Mouse (Mus musculus) CH12.LX (cell line): Measurements from ENCODE around the gene Med26. TPM values are rescaled to one million over a fixed set of nuclear protein-coding genes. Genes with fewer than 3 reads are reported as not detected.

Experiments used
- DNase-seq: peaks from one replicate; pipeline ENCODE4 v3.0.0-alpha.2; 2013; ENCODE audit errors: extremely low read depth
- H3K27ac ChIP-seq: 2 replicates; pipeline ENCODE4 v1.5.1; 2012; ENCODE audit warnings: low read depth, mild to moderate bottlenecking, control low read depth, moderate library complexity; ENCODE audit not compliant: insufficient read depth
- H3K27me3 ChIP-seq: replicated peaks from 2 replicates; pipeline ENCODE3; 2012; ENCODE audit warnings: inconsistent platforms
- H3K36me3 ChIP-seq, 2 experiments: replicated peaks in 1 of 2; 2 replicates each; pipeline versions ENCODE3 to v1.6.1; 2012; ENCODE audit warnings: inconsistent platforms in 1 of 2, low read length in 1 of 2, mild to moderate bottlenecking in 1 of 2, mixed read lengths in 1 of 2, moderate library complexity in 1 of 2; ENCODE audit not compliant: control insufficient read depth in 1 of 2, insufficient read depth in 1 of 2
- H3K4me1 ChIP-seq, 2 experiments: 2 replicates each; pipeline ENCODE4 v1.6.1; 2012; ENCODE audit warnings: inconsistent platforms in 1 of 2, moderate library complexity in 1 of 2; ENCODE audit not compliant: insufficient read depth in 2 of 2, control insufficient read depth in 1 of 2
- H3K4me2 ChIP-seq: 2 replicates; pipeline ENCODE4 v1.6.1; 2012; ENCODE audit warnings: low read depth, mild to moderate bottlenecking, control low read depth; ENCODE audit not compliant: poor library complexity, insufficient read depth, severe bottlenecking
- H3K4me3 ChIP-seq, 3 experiments: fragments of 150-350 bp in 1 of 3; sonication (generic) in 1 of 3; replicated peaks in 1 of 3; 2 replicates each; pipeline versions ENCODE3 to v1.5.1; 2011 to 2012; ENCODE audit warnings: low read depth in 2 of 3, low read length in 2 of 3, mild to moderate bottlenecking in 2 of 3, moderate library complexity in 2 of 3, control low read depth in 1 of 3, improper control_type of control experiment in 1 of 3, inconsistent platforms in 1 of 3, mixed read lengths in 1 of 3; ENCODE audit not compliant: poor library complexity in 1 of 3
- H3K79me2 ChIP-seq: replicated peaks from 2 replicates; pipeline ENCODE4 v1.6.1; 2012; ENCODE audit warnings: mild to moderate bottlenecking, moderate library complexity; ENCODE audit not compliant: control insufficient read depth, poor library complexity, insufficient read depth, severe bottlenecking; ENCODE audit errors: extremely low read depth
- H3K9ac ChIP-seq: 2 replicates; pipeline ENCODE4 v1.6.1; 2012; ENCODE audit warnings: low read depth, mild to moderate bottlenecking, control low read depth, moderate library complexity; ENCODE audit not compliant: insufficient read depth
- H3K9me3 ChIP-seq: replicated peaks from 2 replicates; pipeline ENCODE3; 2012; ENCODE audit warnings: low read length, inconsistent platforms, mixed read lengths
- CHD1 ChIP-seq: IDR thresholded peaks from 2 replicates; pipeline ENCODE4 v1.6.1; 2012; ENCODE audit warnings: low read depth, low read length, improper control_type of control experiment, inconsistent platforms
- CHD2 ChIP-seq: IDR thresholded peaks from 2 replicates; pipeline ENCODE4 v1.6.1; 2011; ENCODE audit warnings: low read length, improper control_type of control experiment
- EP300 ChIP-seq: IDR thresholded peaks from 2 replicates; pipeline ENCODE4 v1.6.1; 2011; ENCODE audit warnings: low read length, improper control_type of control experiment
- GABPA ChIP-seq: IDR thresholded peaks from 2 replicates; pipeline ENCODE4 v1.6.1; 2012; ENCODE audit warnings: low read depth, low read length, improper control_type of control experiment, inconsistent platforms; ENCODE audit not compliant: insufficient replicate concordance
- HCFC1 ChIP-seq: IDR thresholded peaks from 2 replicates; pipeline ENCODE4 v1.6.1; 2012; ENCODE audit warnings: low read depth, mild to moderate bottlenecking, inconsistent platforms, low read length, improper control_type of control experiment
- IRF4 ChIP-seq: IDR thresholded peaks from 2 replicates; pipeline ENCODE4 v1.6.1; 2014; ENCODE audit warnings: low read depth, mild to moderate bottlenecking, inconsistent platforms, low read length, improper control_type of control experiment
- JUND ChIP-seq: conservative IDR thresholded peaks from 2 replicates; pipeline ENCODE4 v1.6.1; 2011; ENCODE audit warnings: low read depth, low read length, improper control_type of control experiment
- KAT2A ChIP-seq: IDR thresholded peaks from 2 replicates; pipeline ENCODE4 v1.6.1; 2012; ENCODE audit warnings: low read length, improper control_type of control experiment, inconsistent platforms; ENCODE audit not compliant: insufficient replicate concordance
- MAX ChIP-seq: IDR thresholded peaks from 2 replicates; pipeline ENCODE4 v1.6.1; 2011; ENCODE audit warnings: low read length, improper control_type of control experiment
- MAZ ChIP-seq: IDR thresholded peaks from 2 replicates; pipeline ENCODE4 v1.6.1; 2012; ENCODE audit warnings: low read depth, mild to moderate bottlenecking, inconsistent platforms, low read length, improper control_type of control experiment, moderate library complexity
- MEF2A ChIP-seq: IDR thresholded peaks from 2 replicates; pipeline ENCODE4 v1.6.1; 2014; ENCODE audit warnings: low read depth, mild to moderate bottlenecking, inconsistent platforms, low read length, improper control_type of control experiment, borderline replicate concordance
- MYC ChIP-seq: IDR thresholded peaks from 2 replicates; pipeline ENCODE4 v1.6.1; 2011; ENCODE audit warnings: low read depth, mild to moderate bottlenecking, improper control_type of control experiment, low read length
- NELFE ChIP-seq: IDR thresholded peaks from 2 replicates; pipeline ENCODE4 v1.6.1; 2011; ENCODE audit warnings: low read depth, low read length, improper control_type of control experiment
- PAX5 ChIP-seq: IDR thresholded peaks from 2 replicates; pipeline ENCODE4 v1.6.1; 2012; ENCODE audit warnings: low read length, inconsistent platforms, mixed read lengths
- POLR2A ChIP-seq: IDR thresholded peaks from 2 replicates; pipeline ENCODE4 v1.6.1; 2011; ENCODE audit warnings: low read depth, mild to moderate bottlenecking, improper control_type of control experiment, low read length
- TCF12 ChIP-seq: IDR thresholded peaks from 2 replicates; pipeline ENCODE4 v1.6.1; 2014; ENCODE audit warnings: low read depth, mild to moderate bottlenecking, inconsistent platforms, low read length, improper control_type of control experiment
- USF2 ChIP-seq: conservative IDR thresholded peaks from 2 replicates; pipeline ENCODE4 v1.6.1; 2011; ENCODE audit warnings: low read depth, low read length, improper control_type of control experiment
- ZKSCAN1 ChIP-seq: IDR thresholded peaks from 2 replicates; pipeline ENCODE4 v1.6.1; 2012; ENCODE audit warnings: low read depth, inconsistent platforms, low read length, improper control_type of control experiment, borderline replicate concordance
- ZMIZ1 ChIP-seq: IDR thresholded peaks from 2 replicates; pipeline ENCODE4 v1.6.1; 2012; ENCODE audit warnings: low read depth, mild to moderate bottlenecking, inconsistent platforms, low read length, improper control_type of control experiment
- ZNF384 ChIP-seq: IDR thresholded peaks from 2 replicates; pipeline ENCODE4 v1.6.1; 2012; ENCODE audit warnings: low read depth, low read length, improper control_type of control experiment, inconsistent platforms
- dilution Hi-C: fragments of 300-500 bp; cut with MboI; formaldehyde crosslinking; loops from 2 replicates; pipeline ENCODE4 v1.14.3; 2020; ENCODE audit warnings: low sequenced_read_pairs; ENCODE audit not compliant: extremely low pct_unique_long_range_greater_than_20kb, extremely low pct_ligation_motif_present
- in situ Hi-C: fragments of 300-500 bp; cut with MboI; formaldehyde crosslinking; loops from 3 replicates; pipeline ENCODE4 v1.14.3; 2019; ENCODE audit warnings: low sequenced_read_pairs, low pct_ligation_motif_present, low pct_unique_long_range_greater_than_20kb, mixed read lengths
- polyA plus RNA-seq: library from polyadenylated mRNA; unstranded; fragments of >175 nt; gene quantifications from 2 replicates; pipeline ENCODE4 v1.2.1, GENCODE M21; 2012; ENCODE audit warnings: low read depth; ENCODE audit not compliant: insufficient read length
- total RNA-seq, 2 experiments: library from RNA; depleted of rRNA; stranded (reverse); fragments of 300-350 nt in 1 of 2; fragments of >200 nt in 1 of 2; gene quantifications; 2 replicates each; pipeline ENCODE4 v1.2.3; 2012 to 2014

Gene Med26
- total and polyA plus RNA-seq, 3 experiments: 8.7 to 12.9 (median 9.7) TPM

- H3K4me3 ChIP-seq: no peak overlapping the region
- no peak for DNase-seq
- peaks cover 2% of the 10 kb centered on the region for H3K9me3 ChIP-seq
- H3K9ac ChIP-seq: no peak overlapping the region
- dilution Hi-C loops (no loop called here), in situ Hi-C loops (no loop called here)
- H3K27me3 ChIP-seq: no peaks in the 10 kb centered on the region
- TF ChIP-seq MAZ: no peak
- TF ChIP-seq KAT2A: no peak
- no peak for TF ChIP-seq USF2
- no peak for TF ChIP-seq ZNF384
- no peak for TF ChIP-seq EP300
- no peak for TF ChIP-seq GABPA
- TF ChIP-seq CHD1: no peak
- no peak for TF ChIP-seq POLR2A
- no peak for TF ChIP-seq TCF12
- TF ChIP-seq ZMIZ1: no peak
- TF ChIP-seq MYC: no peak
- no peak overlapping the region for H3K27ac ChIP-seq
- H3K4me1 ChIP-seq: peaks cover 0 to 4% of the 10 kb centered on the region in 2 experiments; a peak in 2 of 4 replicates
- H3K4me2 ChIP-seq: no peak overlapping the region
- peaks cover 0 to 44% of the 10 kb centered on the region in 2 experiments for H3K36me3 ChIP-seq
- peaks cover 12% of the 10 kb centered on the region for H3K79me2 ChIP-seq
Measured at GRCm38 (mm10) chr8:72521888-72522287, 26.2 kb downstream of the Med26 start.

DNA sequence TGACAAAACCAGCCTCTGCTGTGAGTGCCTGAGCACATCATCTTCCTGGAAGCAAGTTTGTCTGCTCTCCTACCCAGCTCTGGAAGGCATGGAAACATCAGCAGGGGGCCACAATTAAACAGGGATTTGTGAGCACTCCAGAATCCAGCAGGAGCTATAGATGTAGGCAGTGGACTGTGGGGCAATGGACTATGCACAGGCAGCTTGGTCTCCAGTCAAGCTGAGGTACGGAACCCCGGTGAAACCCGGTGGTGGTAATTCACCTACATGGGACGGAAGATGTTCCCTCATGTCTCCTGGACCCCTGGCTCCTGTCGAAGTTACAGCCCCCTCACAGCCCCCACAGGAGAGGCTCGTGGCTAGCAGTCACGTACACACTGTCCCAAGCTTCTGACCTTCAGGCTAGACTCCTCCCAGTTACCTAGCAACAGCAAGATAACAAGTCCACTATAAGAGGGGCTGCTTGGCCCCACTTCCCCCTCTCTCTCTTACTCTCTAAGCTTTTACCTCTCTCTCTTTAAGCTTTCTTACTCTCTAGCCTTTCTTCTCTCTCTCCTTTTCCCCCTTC is 30.6 kb downstream of the Med26 start:
- Histone ChIP-seq H3K4me3 (no peak overlapping the region), H3K4me2 (no peak overlapping the region)
- TF ChIP-seq MYC (no peak), POLR2A (no peak)
- TF ChIP-seq, all 38 proteins: peak for 0
- Histone ChIP-seq H3K9me3 (no peaks in the 10 kb centered on the region), H3K27ac (no peak overlapping the region), H3K9ac (no peak overlapping the region), H3K36me3 (peaks cover 3 to 71% of the 10 kb centered on the region in 2 experiments), H3K79me2 (peaks cover 19% of the 10 kb centered on the region), H3K27me3 (no peaks in the 10 kb centered on the region), H3K4me1 (peaks cover 0 to 7% of the 10 kb centered on the region in 2 experiments; a peak in 2 of 4 replicates)
- dilution Hi-C loops (no loop called here), in situ Hi-C loops (no loop called here)
- no peak for DNase-seq

- Histone ChIP-seq H3K79me2 (peaks cover 23% of the 10 kb centered on the region), H3K27ac (no peak overlapping the region), H3K4me2 (no peak overlapping the region), H3K27me3 (no peaks in the 10 kb centered on the region), H3K4me3 (no peak overlapping the region), H3K4me1 (peaks cover 3 to 23% of the 10 kb centered on the region in 2 experiments; a peak in 3 of 4 replicates), H3K9ac (no peak overlapping the region), H3K36me3 (peaks cover 3 to 78% of the 10 kb centered on the region in 2 experiments), H3K9me3 (no peaks in the 10 kb centered on the region)
- in situ Hi-C loops (no loop called here), dilution Hi-C loops (no loop called here)
- TF ChIP-seq CHD2 (no peak), NELFE (no peak), IRF4 (no peak), HCFC1 (no peak), USF2 (no peak), JUND (no peak), MEF2A (no peak), MAX (no peak), ZKSCAN1 (no peak), EP300 (no peak), ZMIZ1 (no peak), PAX5 (no peak)
- DNase-seq: no peak
Measured at GRCm38 (mm10) chr8:72513158-72513557, 34.9 kb downstream of the Med26 start.
